Mouse (Mus musculus) lung, postnatal 0 days (tissue): Measurements from ENCODE around the gene Slc22a18.

ENCODE experiments used
- CTCF ChIP-seq: IDR thresholded peaks from 2 replicates; pipeline ENCODE4 v1.5.1; 2016; ENCODE audit warnings: antibody characterized with exemption, mild to moderate bottlenecking
- EP300 ChIP-seq: IDR thresholded peaks from 2 replicates; pipeline ENCODE4 v1.6.1; 2016; ENCODE audit warnings: antibody characterized with exemption, mild to moderate bottlenecking, control low read depth

GRCm38 (mm10) chr7:143467714-143468113 lies 5.8 kb upstream of the Slc22a18 start:
- no peak for TF ChIP-seq CTCF
- TF ChIP-seq EP300: no peak
